Mouse (Mus musculus): Measurements from ENCODE around the gene Cyp2d10. TPM values are rescaled to one million over a fixed set of nuclear protein-coding genes. Genes with fewer than 3 reads are reported as not detected.
"Not testable (repeated sequence)": the region's sequence is repeated elsewhere in the genome, so short reads cannot be mapped to it uniquely, and the experiment has no call there.

The Cyp2d10 gene
- polyA plus RNA-seq, 1 experiment, result not detected

GRCm38 (mm10) chr15:82402741-82403140 lies 4.3 kb downstream of the Cyp2d10 start:
- H3K4me3 ChIP-seq (ENCODE audit: insufficient read depth, low read length), result no peak overlapping the region
- no peaks in the 10 kb centered on the region for H3K4me1 ChIP-seq (ENCODE audit: control insufficient read depth, insufficient read depth, low read length)
- TF ChIP-seq CTCF (IDR thresholded peaks at IDR 0.05; ENCODE audit: extremely low read depth, insufficient read depth, low read length), result no peak
- no peak for TF ChIP-seq POLR2A (IDR thresholded peaks at IDR 0.05; ENCODE audit: extremely low read depth, insufficient read depth, low read length)
- no peak overlapping the region for H3K27ac ChIP-seq (ENCODE audit: insufficient read depth, low read length)

GRCm38 (mm10) chr15:82402106-82402505 lies 4.9 kb downstream of the Cyp2d10 start:
- Histone ChIP-seq H3K27ac (ENCODE audit: insufficient read depth, low read length) (no peak overlapping the region), H3K4me1 (ENCODE audit: control insufficient read depth, insufficient read depth, low read length) (no peaks in the 10 kb centered on the region), H3K4me3 (ENCODE audit: insufficient read depth, low read length) (no peak overlapping the region)
- TF ChIP-seq CTCF (IDR thresholded peaks at IDR 0.05; ENCODE audit: extremely low read depth, insufficient read depth, low read length), result no peak
- TF ChIP-seq POLR2A (IDR thresholded peaks at IDR 0.05; ENCODE audit: extremely low read depth, insufficient read depth, low read length), result no peak

DNA sequence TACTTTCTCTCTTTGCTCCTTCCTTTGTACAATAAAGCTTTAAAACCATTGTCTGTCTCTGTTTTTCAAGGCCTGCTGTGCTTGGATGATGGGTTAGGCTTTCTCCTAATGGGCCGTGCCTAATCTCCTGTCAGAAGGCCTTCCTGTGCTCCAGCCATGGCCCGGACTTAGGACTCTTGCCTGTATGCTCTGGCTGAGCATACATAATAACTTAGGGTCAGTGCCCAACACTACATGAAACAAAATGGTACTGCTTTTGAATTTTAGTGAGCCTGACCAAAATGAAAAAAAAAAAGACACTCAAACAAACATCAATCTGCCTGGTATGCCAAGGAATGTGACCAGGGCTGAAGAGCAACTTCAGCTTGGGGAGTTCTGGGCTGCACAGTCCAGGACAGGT lies 5.5 kb downstream of the Cyp2d10 start:
- no peak overlapping the region for H3K4me3 ChIP-seq (ENCODE audit: insufficient read depth, low read length)
- TF ChIP-seq POLR2A (IDR thresholded peaks at IDR 0.05; ENCODE audit: extremely low read depth, insufficient read depth, low read length) (no peak), CTCF (IDR thresholded peaks at IDR 0.05; ENCODE audit: extremely low read depth, insufficient read depth, low read length) (no peak)
- H3K27ac ChIP-seq (ENCODE audit: insufficient read depth, low read length), result no peak overlapping the region
- H3K4me1 ChIP-seq (ENCODE audit: control insufficient read depth, insufficient read depth, low read length), result no peaks in the 10 kb centered on the region

DNA sequence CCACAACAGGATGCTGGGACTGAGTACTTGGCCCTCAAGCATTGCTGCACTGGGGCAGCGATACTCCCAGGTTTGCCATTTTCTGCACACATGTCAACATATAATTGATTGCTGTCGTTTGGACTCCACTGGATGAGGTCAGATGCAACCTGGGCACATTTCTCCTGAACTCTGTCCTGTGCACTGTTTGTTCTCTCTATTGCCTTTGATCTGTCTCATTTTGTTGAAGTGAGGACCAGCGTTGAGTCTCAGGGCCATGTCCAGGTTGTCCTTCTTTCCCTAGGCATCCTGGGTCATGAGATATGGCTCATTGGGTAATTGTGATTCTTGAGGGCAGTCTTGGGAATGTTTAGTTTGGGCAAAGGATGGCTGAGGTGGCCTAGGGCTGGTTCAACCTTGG lies 11.0 kb downstream of the Cyp2d10 start:
- H3K4me3 ChIP-seq (ENCODE audit: insufficient read depth, low read length); H3K27ac ChIP-seq (ENCODE audit: insufficient read depth, low read length); H3K4me1 ChIP-seq (ENCODE audit: control insufficient read depth, insufficient read depth, low read length): not testable (repeated sequence)

GRCm38 (mm10) chr15:82393922-82394321 lies 13.1 kb downstream of the Cyp2d10 start, which contains the start of gene Cyp2d11:
Gene Cyp2d11 (minus strand): TSS chr15:82394022.
- H3K27ac ChIP-seq (ENCODE audit: insufficient read depth, low read length); H3K4me3 ChIP-seq (ENCODE audit: insufficient read depth, low read length); H3K4me1 ChIP-seq (ENCODE audit: control insufficient read depth, insufficient read depth, low read length): not testable (repeated sequence)

- H3K4me3 ChIP-seq (ENCODE audit: insufficient read depth, low read length); H3K4me1 ChIP-seq (ENCODE audit: control insufficient read depth, insufficient read depth, low read length); H3K27ac ChIP-seq (ENCODE audit: insufficient read depth, low read length): not testable (repeated sequence)
These were observed 17.1 kb downstream of the Cyp2d10 start for GRCm38 (mm10) chr15:82389916-82390315.

GRCm38 (mm10) chr15:82385729-82386128 lies 21.3 kb downstream of the Cyp2d10 start:
- Histone ChIP-seq H3K4me1 (ENCODE audit: control insufficient read depth, insufficient read depth, low read length) (no peaks in the 10 kb centered on the region), H3K27ac (ENCODE audit: insufficient read depth, low read length) (no peak overlapping the region), H3K4me3 (ENCODE audit: insufficient read depth, low read length) (no peak overlapping the region)
- TF ChIP-seq POLR2A (IDR thresholded peaks at IDR 0.05; ENCODE audit: extremely low read depth, insufficient read depth, low read length) (no peak), CTCF (IDR thresholded peaks at IDR 0.05; ENCODE audit: extremely low read depth, insufficient read depth, low read length) (no peak)

- Histone ChIP-seq H3K4me3 (ENCODE audit: insufficient read depth, low read length) (no peak overlapping the region), H3K27ac (ENCODE audit: insufficient read depth, low read length) (no peak overlapping the region), H3K4me1 (ENCODE audit: control insufficient read depth, insufficient read depth, low read length) (no peaks in the 10 kb centered on the region)
- no peak for TF ChIP-seq POLR2A (IDR thresholded peaks at IDR 0.05; ENCODE audit: extremely low read depth, insufficient read depth, low read length)
- no peak for TF ChIP-seq CTCF (IDR thresholded peaks at IDR 0.05; ENCODE audit: extremely low read depth, insufficient read depth, low read length)
These were observed 24.6 kb downstream of the Cyp2d10 start for GRCm38 (mm10) chr15:82382441-82382840.

GRCm38 (mm10) chr15:82380714-82381062 lies 26.3 kb downstream of the Cyp2d10 start:
- peak overlapping the region; percentile 31 for H3K4me3 ChIP-seq (ENCODE audit: insufficient read depth, low read length)
- H3K4me1 ChIP-seq (ENCODE audit: control insufficient read depth, insufficient read depth, low read length), result peaks cover 2% of the 10 kb centered on the region
- H3K27ac ChIP-seq (ENCODE audit: insufficient read depth, low read length), result peak overlapping the region; percentile 51; the same call in 1 of the 2 replicates
- no peak for TF ChIP-seq POLR2A (IDR thresholded peaks at IDR 0.05; ENCODE audit: extremely low read depth, insufficient read depth, low read length)
- no peak for TF ChIP-seq CTCF (IDR thresholded peaks at IDR 0.05; ENCODE audit: extremely low read depth, insufficient read depth, low read length)

DNA sequence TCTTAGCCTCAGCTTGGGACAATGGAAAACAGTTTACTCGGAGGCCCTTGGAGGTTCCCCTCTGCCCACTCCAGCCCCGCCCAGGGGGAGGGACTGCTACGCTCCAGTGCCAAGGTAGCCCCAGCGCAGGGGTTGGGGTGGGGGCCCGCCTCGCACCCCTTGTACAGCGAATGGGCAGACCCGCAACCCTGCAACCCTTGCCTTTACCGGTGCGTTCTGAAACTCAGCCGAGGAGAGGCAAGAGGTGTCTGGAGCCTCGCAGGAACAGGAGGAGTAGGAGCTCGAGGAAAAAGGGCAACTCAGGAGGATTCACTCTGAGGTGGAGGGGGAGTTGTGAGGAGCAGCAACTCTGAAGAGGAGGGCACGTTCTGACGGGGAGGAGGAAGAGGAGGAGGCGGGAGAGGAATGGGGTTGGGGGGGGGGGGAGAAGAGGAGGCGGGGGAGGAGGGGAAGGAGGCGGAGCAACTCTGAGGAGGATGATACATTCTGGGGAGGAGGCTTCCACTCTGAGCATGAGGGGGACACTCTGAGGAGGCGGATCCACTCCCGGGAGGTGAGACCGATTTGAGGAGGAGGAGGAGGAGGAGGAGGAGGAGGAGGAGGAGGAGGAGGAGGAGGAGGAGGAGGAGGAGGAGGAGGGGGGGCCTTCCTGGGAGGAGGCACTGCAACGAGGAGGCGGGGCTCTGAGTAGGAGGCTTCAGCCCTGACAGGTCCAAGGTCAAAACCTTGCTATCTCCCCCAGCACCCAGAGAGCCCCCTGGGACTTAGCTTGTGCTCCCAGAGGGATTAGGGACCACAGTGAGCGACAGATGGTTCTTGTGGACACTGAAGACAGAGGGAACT lies 26.9 kb downstream of the Cyp2d10 start, which contains the start of gene Cyp2d22:
TSS of gene Cyp2d22 (minus strand) at position 390 of the 843 bp plus-strand sequence.
- Histone ChIP-seq H3K27ac (ENCODE audit: insufficient read depth, low read length) (peak within 1 kb of the TSS; percentile 51), H3K4me1 (ENCODE audit: control insufficient read depth, insufficient read depth, low read length) (peaks cover 2% of the 10 kb centered on the region), H3K4me3 (ENCODE audit: insufficient read depth, low read length) (peak within 1 kb of the TSS; percentile 31)
- TF ChIP-seq CTCF (IDR thresholded peaks at IDR 0.05; ENCODE audit: extremely low read depth, insufficient read depth, low read length), result no peak
- peak; percentile 36; the same call in 1 of the 2 replicates for TF ChIP-seq POLR2A (IDR thresholded peaks at IDR 0.05; ENCODE audit: extremely low read depth, insufficient read depth, low read length)
